Mouse (Mus musculus) gastrocnemius, postnatal 10 days (tissue): ENCODE measurements around the gene Sox12. TPM values are rescaled to one million over a fixed set of nuclear protein-coding genes. Genes with fewer than 3 reads are reported as not detected.
"Not testable (repeated sequence)": the region's sequence is repeated elsewhere in the genome, so short reads cannot be mapped to it uniquely, and the experiment has no call there.

Experiments used
- DNase-seq: peaks from one replicate; pipeline ENCODE4 v3.0.0; 2021; ENCODE audit warnings: mixed read lengths
- total RNA-seq, 2 experiments: library from RNA; stranded (reverse); gene quantifications; 2 replicates each; pipeline ENCODE4 v1.2.3; 2021

The Sox12 gene
- total RNA-seq, 2 experiments from 2014 or later, result 6.7 to 9.4 TPM

- DNase-seq, result not testable (repeated sequence)
Measured at GRCm38 (mm10) chr2:152358977-152359376, 38.9 kb downstream of the Sox12 start.

GRCm38 (mm10) chr2:152357254-152357653 lies 40.6 kb downstream of the Sox12 start:
- DNase-seq, result no peak

- no peak for DNase-seq
Measured at GRCm38 (mm10) chr2:152349842-152350540, 47.9 kb downstream of the Sox12 start.

GRCm38 (mm10) chr2:152349205-152349604 lies 48.7 kb downstream of the Sox12 start:
- no peak for DNase-seq

- DNase-seq, result no peak
Measured at GRCm38 (mm10) chr2:152347722-152348121, 50.1 kb downstream of the Sox12 start.

- no peak for DNase-seq
Measured at GRCm38 (mm10) chr2:152346776-152347465, 50.9 kb downstream of the Sox12 start.

- DNase-seq, result no peak
Measured at GRCm38 (mm10) chr2:152345393-152345792, 52.5 kb downstream of the Sox12 start.

GRCm38 (mm10) chr2:152344909-152345308 lies 53.0 kb downstream of the Sox12 start:
- DNase-seq, result no peak

GRCm38 (mm10) chr2:152344361-152344760 lies 53.5 kb downstream of the Sox12 start:
- no peak for DNase-seq

Other genes with a start within 250 kb of the Sox12 start
- gene Csnk2a1, start 171.2 kb downstream of the Sox12 start, total RNA-seq, result 10 to 100 TPM; 77.9 to 80.9 TPM
- 10 to 100 TPM; 36.9 to 41.9 TPM for gene Tbc1d20, start 104.2 kb downstream of the Sox12 start, total RNA-seq
- gene Rbck1, start 65.4 kb downstream of the Sox12 start, total RNA-seq, result 10 to 100 TPM; 40.7 to 48.6 TPM
- gene Trib3, start 54.0 kb downstream of the Sox12 start, total RNA-seq, result 1 to 10 TPM; 1.3 to 1.5 TPM
- gene Nrsn2, start 21.4 kb downstream of the Sox12 start, total RNA-seq, result under 1 TPM in 1 of 2 experiments, not detected in 1; 0.18 TPM
- 1 to 10 TPM; 4.7 to 5.6 TPM for gene Zcchc3, start 17.0 kb upstream of the Sox12 start, total RNA-seq
- gene 6820408C15Rik, start 17.5 kb upstream of the Sox12 start, total RNA-seq, result not detected
- gene Defb23, start 66.6 kb upstream of the Sox12 start, total RNA-seq, result not detected
- gene Defb20, start 79.0 kb upstream of the Sox12 start, total RNA-seq, result not detected
- gene Defb22, start 92.1 kb upstream of the Sox12 start, total RNA-seq, result not detected
- gene Defb26, start 113.6 kb upstream of the Sox12 start, total RNA-seq, result not detected
- not detected for gene Defb28, start 120.2 kb upstream of the Sox12 start, total RNA-seq
- gene Defb29, start 142.0 kb upstream of the Sox12 start, total RNA-seq, result not detected
- gene Gm17416, start 171.3 kb upstream of the Sox12 start, total RNA-seq, result not detected
- gene Defb21, start 174.7 kb upstream of the Sox12 start, total RNA-seq, result not detected
- not detected for gene Defb19, start 182.2 kb upstream of the Sox12 start, total RNA-seq
- not detected for gene Defb45, start 201.3 kb upstream of the Sox12 start, total RNA-seq
- not detected for gene Defb36, start 206.3 kb upstream of the Sox12 start, total RNA-seq
- gene Defb25, start 225.0 kb upstream of the Sox12 start, total RNA-seq, result 1 to 10 TPM; 1.5 to 1.6 TPM
- gene Rem1, start 228.9 kb upstream of the Sox12 start, total RNA-seq, result 10 to 100 TPM in 1 of 2 experiments, 1 to 10 TPM in 1; 9.1 to 11.5 TPM